Mouse (Mus musculus): ENCODE data around the gene Tomm70a. TPM values are rescaled to one million over a fixed set of nuclear protein-coding genes. Genes with fewer than 3 reads are reported as not detected.
"Not testable (repeated sequence)": the region's sequence is repeated elsewhere in the genome, so short reads cannot be mapped to it uniquely, and the experiment has no call there.

The Tomm70a gene
- polyA plus RNA-seq, 1 experiment, result 24.1 TPM

- Histone ChIP-seq H3K4me3 (ENCODE audit: control insufficient read depth, low read depth, low read length) (no peak overlapping the region), H3K27me3 (ENCODE audit: control insufficient read depth, insufficient read depth, low read length) (no peaks in the 10 kb centered on the region), H3K4me1 (ENCODE audit: control insufficient read depth, insufficient read depth, low read length) (no peaks in the 10 kb centered on the region), H3K27ac (ENCODE audit: control insufficient read depth, insufficient read depth, low read depth, low read length) (no peak overlapping the region), H3K36me3 (ENCODE audit: control insufficient read depth, insufficient read depth, low read length) (no peaks in the 10 kb centered on the region)
- TF ChIP-seq POLR2A (IDR thresholded peaks at IDR 0.05; ENCODE audit: control insufficient read depth, low read depth, low read length) (no peak), CTCF (IDR thresholded peaks at IDR 0.05; ENCODE audit: control insufficient read depth, insufficient read depth, insufficient replicate concordance, low read depth, low read length) (no peak)
These were observed 43.7 kb downstream of the Tomm70a start for GRCm38 (mm10) chr16:57165157-57165556.

- TF ChIP-seq CTCF (IDR thresholded peaks at IDR 0.05; ENCODE audit: control insufficient read depth, insufficient read depth, insufficient replicate concordance, low read depth, low read length) (no peak), POLR2A (IDR thresholded peaks at IDR 0.05; ENCODE audit: control insufficient read depth, low read depth, low read length) (no peak)
- Histone ChIP-seq H3K4me3 (ENCODE audit: control insufficient read depth, low read depth, low read length) (no peak overlapping the region), H3K27ac (ENCODE audit: control insufficient read depth, insufficient read depth, low read depth, low read length) (no peak overlapping the region), H3K27me3 (ENCODE audit: control insufficient read depth, insufficient read depth, low read length) (no peaks in the 10 kb centered on the region), H3K36me3 (ENCODE audit: control insufficient read depth, insufficient read depth, low read length) (no peaks in the 10 kb centered on the region), H3K4me1 (ENCODE audit: control insufficient read depth, insufficient read depth, low read length) (no peaks in the 10 kb centered on the region)
These were observed 44.6 kb downstream of the Tomm70a start for GRCm38 (mm10) chr16:57166086-57166485.

- Histone ChIP-seq H3K27me3 (ENCODE audit: control insufficient read depth, insufficient read depth, low read length) (no peaks in the 10 kb centered on the region), H3K27ac (ENCODE audit: control insufficient read depth, insufficient read depth, low read depth, low read length) (peak within 1 kb of the TSS; percentile 1), H3K36me3 (ENCODE audit: control insufficient read depth, insufficient read depth, low read length) (no peaks in the 10 kb centered on the region), H3K4me1 (ENCODE audit: control insufficient read depth, insufficient read depth, low read length) (no peaks in the 10 kb centered on the region), H3K4me3 (ENCODE audit: control insufficient read depth, low read depth, low read length) (peak within 1 kb of the TSS; percentile 63)
- TF ChIP-seq POLR2A (IDR thresholded peaks at IDR 0.05; ENCODE audit: control insufficient read depth, low read depth, low read length) (peak; percentile 34; the same call in 1 of the 2 replicates), CTCF (IDR thresholded peaks at IDR 0.05; ENCODE audit: control insufficient read depth, insufficient read depth, insufficient replicate concordance, low read depth, low read length) (peak; percentile 55; the same call in 1 of the 2 replicates)
These were observed 45.4 kb downstream of the Tomm70a start, which contains the start of gene Nit2 for GRCm38 (mm10) chr16:57166611-57167513. Gene Nit2 (minus strand): TSS chr16:57167341.

GRCm38 (mm10) chr16:57167514-57167912 lies 46.0 kb downstream of the Tomm70a start:
- H3K36me3 ChIP-seq (ENCODE audit: control insufficient read depth, insufficient read depth, low read length), result no peaks in the 10 kb centered on the region
- H3K4me1 ChIP-seq (ENCODE audit: control insufficient read depth, insufficient read depth, low read length), result no peaks in the 10 kb centered on the region
- TF ChIP-seq POLR2A (IDR thresholded peaks at IDR 0.05; ENCODE audit: control insufficient read depth, low read depth, low read length) (no peak), CTCF (IDR thresholded peaks at IDR 0.05; ENCODE audit: control insufficient read depth, insufficient read depth, insufficient replicate concordance, low read depth, low read length) (no peak)
- peak overlapping the region; percentile 63; the same call in 1 of the 2 replicates for H3K4me3 ChIP-seq (ENCODE audit: control insufficient read depth, low read depth, low read length)
- no peak overlapping the region for H3K27ac ChIP-seq (ENCODE audit: control insufficient read depth, insufficient read depth, low read depth, low read length)
- no peaks in the 10 kb centered on the region for H3K27me3 ChIP-seq (ENCODE audit: control insufficient read depth, insufficient read depth, low read length)

GRCm38 (mm10) chr16:57168236-57168635 lies 46.7 kb downstream of the Tomm70a start:
- no peak for TF ChIP-seq CTCF (IDR thresholded peaks at IDR 0.05; ENCODE audit: control insufficient read depth, insufficient read depth, insufficient replicate concordance, low read depth, low read length)
- no peak for TF ChIP-seq POLR2A (IDR thresholded peaks at IDR 0.05; ENCODE audit: control insufficient read depth, low read depth, low read length)
- no peaks in the 10 kb centered on the region for H3K4me1 ChIP-seq (ENCODE audit: control insufficient read depth, insufficient read depth, low read length)
- no peaks in the 10 kb centered on the region for H3K27me3 ChIP-seq (ENCODE audit: control insufficient read depth, insufficient read depth, low read length)
- no peak overlapping the region for H3K4me3 ChIP-seq (ENCODE audit: control insufficient read depth, low read depth, low read length)
- H3K27ac ChIP-seq (ENCODE audit: control insufficient read depth, insufficient read depth, low read depth, low read length), result no peak overlapping the region
- H3K36me3 ChIP-seq (ENCODE audit: control insufficient read depth, insufficient read depth, low read length), result no peaks in the 10 kb centered on the region

- no peaks in the 10 kb centered on the region for H3K36me3 ChIP-seq (ENCODE audit: control insufficient read depth, insufficient read depth, low read length)
- TF ChIP-seq POLR2A (IDR thresholded peaks at IDR 0.05; ENCODE audit: control insufficient read depth, low read depth, low read length) (no peak), CTCF (IDR thresholded peaks at IDR 0.05; ENCODE audit: control insufficient read depth, insufficient read depth, insufficient replicate concordance, low read depth, low read length) (no peak)
- H3K4me3 ChIP-seq (ENCODE audit: control insufficient read depth, low read depth, low read length), result no peak overlapping the region
- H3K27ac ChIP-seq (ENCODE audit: control insufficient read depth, insufficient read depth, low read depth, low read length), result no peak overlapping the region
- H3K27me3 ChIP-seq (ENCODE audit: control insufficient read depth, insufficient read depth, low read length), result no peaks in the 10 kb centered on the region
- no peaks in the 10 kb centered on the region for H3K4me1 ChIP-seq (ENCODE audit: control insufficient read depth, insufficient read depth, low read length)
These were observed 49.7 kb downstream of the Tomm70a start for GRCm38 (mm10) chr16:57171161-57171560.

GRCm38 (mm10) chr16:57171570-57171969 lies 50.1 kb downstream of the Tomm70a start:
- Histone ChIP-seq H3K27me3 (ENCODE audit: control insufficient read depth, insufficient read depth, low read length) (no peaks in the 10 kb centered on the region), H3K4me1 (ENCODE audit: control insufficient read depth, insufficient read depth, low read length) (no peaks in the 10 kb centered on the region), H3K27ac (ENCODE audit: control insufficient read depth, insufficient read depth, low read depth, low read length) (no peak overlapping the region), H3K4me3 (ENCODE audit: control insufficient read depth, low read depth, low read length) (no peak overlapping the region), H3K36me3 (ENCODE audit: control insufficient read depth, insufficient read depth, low read length) (no peaks in the 10 kb centered on the region)
- TF ChIP-seq CTCF (IDR thresholded peaks at IDR 0.05; ENCODE audit: control insufficient read depth, insufficient read depth, insufficient replicate concordance, low read depth, low read length), result no peak
- TF ChIP-seq POLR2A (IDR thresholded peaks at IDR 0.05; ENCODE audit: control insufficient read depth, low read depth, low read length), result no peak

- not testable (repeated sequence) for H3K4me3 ChIP-seq (ENCODE audit: control insufficient read depth, low read depth, low read length); H3K27ac ChIP-seq (ENCODE audit: control insufficient read depth, insufficient read depth, low read depth, low read length); H3K36me3 ChIP-seq (ENCODE audit: control insufficient read depth, insufficient read depth, low read length); H3K27me3 ChIP-seq (ENCODE audit: control insufficient read depth, insufficient read depth, low read length); H3K4me1 ChIP-seq (ENCODE audit: control insufficient read depth, insufficient read depth, low read length)
These were observed 53.0 kb downstream of the Tomm70a start for GRCm38 (mm10) chr16:57174480-57174879.

Data from testis, adult 2 months (tissue).